Mouse (Mus musculus) embryonic fibroblast, embryonic 13.5 days (primary cell): ENCODE measurements around the gene Gstm5.

Source experiments
- CTCF ChIP-seq: IDR thresholded peaks from 2 replicates; pipeline ENCODE4 v1.5.1; 2011; ENCODE audit warnings: mild to moderate bottlenecking, control low read depth, low read length, moderate library complexity, borderline replicate concordance; ENCODE audit not compliant: insufficient read depth
- POLR2A ChIP-seq: IDR thresholded peaks from 2 replicates; pipeline ENCODE4 v1.6.1; 2011; ENCODE audit warnings: low read depth, mild to moderate bottlenecking, control low read depth, low read length, moderate library complexity

DNA sequence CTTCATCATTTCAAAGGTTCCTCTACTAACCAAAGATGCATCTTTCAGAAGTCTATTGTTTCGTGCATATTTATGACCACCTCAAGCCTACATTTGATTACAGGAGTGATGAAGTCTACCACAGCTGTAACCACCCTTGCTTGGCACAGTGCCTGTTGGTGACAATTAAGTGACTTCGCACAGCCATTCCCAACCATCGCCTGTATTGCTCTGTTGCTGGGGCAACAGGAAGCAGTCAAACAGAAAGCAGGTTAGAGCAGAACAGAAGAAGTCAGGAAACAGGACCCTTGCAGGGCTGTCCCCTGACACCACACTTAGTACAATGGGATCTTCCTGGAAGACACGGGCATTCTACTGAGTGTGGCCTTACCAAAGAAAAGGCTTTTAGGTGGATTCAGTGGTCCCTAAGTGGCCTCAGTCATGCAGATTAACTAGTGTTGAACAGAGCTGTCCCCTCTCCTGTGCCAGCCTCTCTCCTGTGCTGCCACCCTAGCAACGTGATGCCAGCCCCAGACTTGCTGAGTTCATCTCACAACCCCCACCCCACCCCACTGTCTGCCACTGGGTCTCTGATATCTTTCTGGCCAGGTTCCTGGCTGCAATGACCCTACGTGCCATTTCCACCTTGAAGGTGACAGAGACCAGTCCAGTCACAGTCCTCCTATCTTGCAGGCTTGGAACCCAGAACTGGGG, 46.5 kb upstream of the Gstm5 start:
- no peak for TF ChIP-seq CTCF
- no peak for TF ChIP-seq POLR2A
